In the genomic region with DNA sequence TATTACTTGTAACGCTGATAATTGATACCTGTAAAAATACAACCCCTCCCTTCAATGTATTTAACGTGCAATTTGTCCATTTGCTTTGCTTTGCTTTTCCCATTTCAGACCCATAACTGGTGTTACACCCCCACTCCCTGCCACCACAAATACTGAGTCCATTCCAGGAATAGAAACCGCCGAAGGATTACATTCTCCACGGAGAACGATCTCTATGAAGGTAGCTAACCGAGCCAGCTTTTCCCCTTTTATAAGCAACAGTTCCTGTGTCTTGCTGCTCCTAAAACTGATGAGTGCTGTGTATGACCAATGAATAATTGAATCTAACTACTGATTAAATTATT, we compare ENCODE assay signal across 9 mouse cellular contexts.
A peak's percentile ranks its signal among the peaks of the same experiment; 100 is the strongest.
DNase-seq lines count a peak whose midpoint lies in the region; ATAC-seq lines count a peak whose summit lies in the region.
"Had no signal": no experiment of that assay in that cellular context is flagged by ENCODE, and none has a peak within 500 bp of the region (broad histone marks: within the 10 kb centered on the region; RNA-seq: fewer than 3 reads in every experiment).

No protein-coding gene starts in this region.

- DNase-seq in kidney, adult 8-10 months = no peak
- no peak for DNase-seq in layer of hippocampus, adult 8-10 months (ENCODE audit: low spot score in 2 of 2)
- no peak for DNase-seq in spleen, postnatal 36 days (ENCODE audit: low spot score in 2 of 2)
- no peak for DNase-seq in layer of hippocampus, adult 18-20 months (ENCODE audit: low spot score in 2 of 2)

- peak overlapping the region; percentile 23 for H3K4me3 ChIP-seq in kidney, embryonic 16.5 days (ENCODE audit: low read length)
- peak overlapping the region; percentile 22 for H3K4me3 ChIP-seq in embryonic facial prominence, embryonic 15.5 days (replicated peaks)
- H3K4me3 ChIP-seq in hindbrain, embryonic 15.5 days = peak overlapping the region; percentile 15; the same call in 1 of the 2 replicates
- no peak overlapping the region for H3K4me3 ChIP-seq in neural tube, embryonic 12.5 days

- H3K9ac ChIP-seq in kidney, embryonic 16.5 days (replicated peaks; ENCODE audit: low read length) = no peak overlapping the region
- H3K9ac ChIP-seq in embryonic facial prominence, embryonic 15.5 days = no peak overlapping the region
- H3K9ac ChIP-seq in hindbrain, embryonic 15.5 days = peak overlapping the region; percentile 30
- H3K9ac ChIP-seq in neural tube, embryonic 12.5 days = 0 out of 2 replicates have a peak overlapping the region, but pooled peaks have one; percentile 21

- no peaks in the 10 kb centered on the region for H3K36me3 ChIP-seq in kidney, embryonic 16.5 days (ENCODE audit: insufficient read depth, low read length)
- H3K36me3 ChIP-seq in embryonic facial prominence, embryonic 15.5 days = no peaks in the 10 kb centered on the region
- no peaks in the 10 kb centered on the region for H3K36me3 ChIP-seq in hindbrain, embryonic 15.5 days
- H3K36me3 ChIP-seq in neural tube, embryonic 12.5 days = no peaks in the 10 kb centered on the region

- no peaks in the 10 kb centered on the region for H3K9me3 ChIP-seq in kidney, embryonic 16.5 days (ENCODE audit: low read length)
- no peaks in the 10 kb centered on the region for H3K9me3 ChIP-seq in embryonic facial prominence, embryonic 15.5 days (replicated peaks)
- no peaks in the 10 kb centered on the region for H3K9me3 ChIP-seq in hindbrain, embryonic 15.5 days
- H3K9me3 ChIP-seq in neural tube, embryonic 12.5 days = no peaks in the 10 kb centered on the region
- H3K9me3 ChIP-seq: megakaryocyte, embryonic 14.5 days had no signal

- H3K4me2 ChIP-seq in kidney, embryonic 16.5 days (replicated peaks; ENCODE audit: low read depth, low read length) = peak overlapping the region; percentile 50
- peak overlapping the region; percentile 38 for H3K4me2 ChIP-seq in embryonic facial prominence, embryonic 15.5 days (replicated peaks)
- H3K4me2 ChIP-seq in hindbrain, embryonic 15.5 days = peak overlapping the region; percentile 49
- peak overlapping the region; percentile 52 for H3K4me2 ChIP-seq in neural tube, embryonic 12.5 days (replicated peaks)

- no peaks in the 10 kb centered on the region for H3K27me3 ChIP-seq in kidney, embryonic 16.5 days (ENCODE audit: insufficient read depth, low read length)
- H3K27me3 ChIP-seq in embryonic facial prominence, embryonic 15.5 days = no peaks in the 10 kb centered on the region
- H3K27me3 ChIP-seq in hindbrain, embryonic 15.5 days = no peaks in the 10 kb centered on the region
- H3K27me3 ChIP-seq in neural tube, embryonic 12.5 days (replicated peaks) = peaks cover 9% of the 10 kb centered on the region; the same call in 1 of the 2 replicates
- H3K27me3 ChIP-seq: megakaryocyte, embryonic 14.5 days had no signal

- peak overlapping the region; percentile 9; the same call in 1 of the 2 replicates for H3K27ac ChIP-seq in kidney, embryonic 16.5 days (ENCODE audit: low read length)
- peak overlapping the region; percentile 80 for H3K27ac ChIP-seq in embryonic facial prominence, embryonic 15.5 days (replicated peaks)
- peak overlapping the region; percentile 88 for H3K27ac ChIP-seq in hindbrain, embryonic 15.5 days (replicated peaks)
- H3K27ac ChIP-seq in neural tube, embryonic 12.5 days = peak overlapping the region; percentile 80

- ATAC-seq in kidney, embryonic 16.5 days (ENCODE audit: low FRiP score, low TSS enrichment) = no peak
- peak; percentile 64; the same call in 1 of the 2 replicates for ATAC-seq in embryonic facial prominence, embryonic 15.5 days (ENCODE audit: insufficient number of reproducible peaks, low FRiP score, low TSS enrichment, low read depth)
- peak; percentile 77 for ATAC-seq in hindbrain, embryonic 15.5 days (ENCODE audit: low FRiP score, low read depth)
- ATAC-seq in neural tube, embryonic 12.5 days (ENCODE audit: low FRiP score, low read depth) = peak; percentile 71

- 11% methylated on average over 7 of the region's 7 CpGs for WGBS in kidney, embryonic 16.5 days
- WGBS in embryonic facial prominence, embryonic 15.5 days = 6% methylated on average over 7 of the region's 7 CpGs
- WGBS in hindbrain, embryonic 15.5 days = 4% methylated on average over 7 of the region's 7 CpGs
- 10% methylated on average over 7 of the region's 7 CpGs for WGBS in neural tube, embryonic 12.5 days

- H3K4me1 ChIP-seq in kidney, embryonic 16.5 days (ENCODE audit: insufficient read depth, low read length) = peaks cover 20% of the 10 kb centered on the region
- H3K4me1 ChIP-seq in embryonic facial prominence, embryonic 15.5 days = peaks cover 41% of the 10 kb centered on the region
- H3K4me1 ChIP-seq in hindbrain, embryonic 15.5 days (replicated peaks) = peaks cover 54% of the 10 kb centered on the region
- H3K4me1 ChIP-seq in neural tube, embryonic 12.5 days = peaks cover 40% of the 10 kb centered on the region
- H3K4me1 ChIP-seq: megakaryocyte, embryonic 14.5 days had no signal

Comparison
In these comparisons a context has a peak if more than half of its experiments do, and no peak if none do; other contexts are left out.
1. H3K27ac ChIP-seq: peak in every context shown above with its lines; median percentile 88 in hindbrain, embryonic 15.5 days; 80 in embryonic facial prominence, embryonic 15.5 days; 80 in neural tube, embryonic 12.5 days; 9 in kidney, embryonic 16.5 days.
2. H3K9ac ChIP-seq: peak in hindbrain, embryonic 15.5 days (single experiment) and neural tube, embryonic 12.5 days (single experiment); none in kidney, embryonic 16.5 days (single experiment) and embryonic facial prominence, embryonic 15.5 days (single experiment).
3. Peak in every context shown above with its lines, with median percentiles within 50 percentile points of each other: H3K4me2 ChIP-seq.